Mouse (Mus musculus) left cerebral cortex, adult 11 months (tissue): ENCODE measurements at regions not wholly inside any gene's neighbourhood (a gene's known extent, or its start where the extent isn't known, plus 50 kb on each side); places are given as distances from the start of the nearest gene placed in this dataset.
A peak's percentile ranks its signal among the peaks of the same experiment; 100 is the strongest.
"Not testable (repeated sequence)": the region's sequence is repeated elsewhere in the genome, so short reads cannot be mapped to it uniquely, and the experiment has no call there.

Experiments
- DNase-seq: peaks from one replicate; pipeline ENCODE4 v3.0.0; 2022; ENCODE audit warnings: low spot score

- DNase-seq, result no peak
Measured at GRCm38 (mm10) chr12:71624676-71625075, 206.2 kb upstream of the Daam1 start.

- DNase-seq, result no peak
Measured at GRCm38 (mm10) chr12:71625115-71625514, 205.8 kb upstream of the Daam1 start.

GRCm38 (mm10) chr12:71626801-71627200 is 204.1 kb upstream of the Daam1 start:
- DNase-seq, result no peak

- DNase-seq, result no peak
Measured at GRCm38 (mm10) chr12:71627421-71628339, 203.2 kb upstream of the Daam1 start.

- DNase-seq, result no peak
Measured at GRCm38 (mm10) chr12:71628340-71628738, 202.5 kb upstream of the Daam1 start.

GRCm38 (mm10) chr12:71628796-71629195 is 202.1 kb upstream of the Daam1 start:
- no peak for DNase-seq

GRCm38 (mm10) chr12:71630386-71630785 is 200.5 kb upstream of the Daam1 start:
- DNase-seq, result no peak

GRCm38 (mm10) chr12:71636300-71636699 is 194.6 kb upstream of the Daam1 start:
- no peak for DNase-seq

- no peak for DNase-seq
Measured at GRCm38 (mm10) chr12:71637248-71637647, 193.6 kb upstream of the Daam1 start.

GRCm38 (mm10) chr12:71638246-71638645 is 192.6 kb upstream of the Daam1 start:
- DNase-seq, result no peak

GRCm38 (mm10) chr12:71640058-71640501 is 190.8 kb upstream of the Daam1 start:
- DNase-seq, result no peak

GRCm38 (mm10) chr12:71641486-71641885 is 189.4 kb upstream of the Daam1 start:
- DNase-seq, result no peak

GRCm38 (mm10) chr12:71642797-71643337 is 188.0 kb upstream of the Daam1 start:
- no peak for DNase-seq

- DNase-seq, result no peak
Measured at GRCm38 (mm10) chr12:71651251-71651650, 179.6 kb upstream of the Daam1 start.

- DNase-seq, result peak; percentile 26
Measured at GRCm38 (mm10) chr12:71693346-71694038, 137.4 kb upstream of the Daam1 start.

GRCm38 (mm10) chr12:71701753-71702152 is 129.1 kb upstream of the Daam1 start:
- DNase-seq, result peak; percentile 27

GRCm38 (mm10) chr12:71702181-71702580 is 128.7 kb upstream of the Daam1 start:
- no peak for DNase-seq

- DNase-seq, result no peak
Measured at GRCm38 (mm10) chr12:71703146-71703902, 127.6 kb upstream of the Daam1 start.

- DNase-seq, result no peak
Measured at GRCm38 (mm10) chr12:71704431-71704830, 126.4 kb upstream of the Daam1 start.

GRCm38 (mm10) chr12:71707727-71708369 is 123.0 kb upstream of the Daam1 start:
- DNase-seq, result peak; percentile 50

GRCm38 (mm10) chr12:71714606-71715005 is 116.3 kb upstream of the Daam1 start:
- DNase-seq, result peak; percentile 15

GRCm38 (mm10) chr12:71718412-71718811 is 112.5 kb upstream of the Daam1 start:
- DNase-seq, result not testable (repeated sequence)
